Mouse (Mus musculus): ENCODE results near the gene Trim66. TPM values are rescaled to one million over a fixed set of nuclear protein-coding genes. Genes with fewer than 3 reads are reported as not detected.

Gene Trim66
- polyA plus RNA-seq, 1 experiment from 2014 or later = 0.01 TPM

DNA sequence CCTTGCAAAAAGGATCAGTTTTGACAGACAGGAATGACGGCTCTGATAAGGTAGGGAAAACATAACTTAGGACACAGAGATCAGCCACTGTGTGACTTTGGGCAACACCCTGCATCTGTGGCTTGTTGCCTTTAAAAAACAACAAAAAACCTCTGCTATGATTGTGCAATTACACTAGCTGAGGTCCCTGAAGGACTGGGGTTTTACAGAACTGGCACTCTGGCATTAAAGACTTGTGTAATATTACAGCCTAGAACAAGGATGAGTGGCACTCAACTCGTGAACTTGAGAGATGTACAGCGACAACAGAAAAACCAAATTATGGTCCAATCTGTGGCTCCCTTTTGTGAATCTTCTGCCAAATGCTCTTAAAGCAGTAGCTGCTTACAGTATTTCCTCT, 16.8 kb upstream of the Trim66 start:
- Histone ChIP-seq H3K27ac (ENCODE audit: low read length) (peak overlapping the region; percentile 40; the same call in 1 of the 2 replicates), H3K9me3 (ENCODE audit: control insufficient read depth, low read length) (no peaks in the 10 kb centered on the region), H3K4me2 (ENCODE audit: low read depth, low read length) (no peak overlapping the region), H3K9ac (ENCODE audit: low read depth, low read length) (no peak overlapping the region), H3K27me3 (replicated peaks; ENCODE audit: control insufficient read depth, insufficient read depth, low read length) (no peaks in the 10 kb centered on the region), H3K4me1 (ENCODE audit: control insufficient read depth, insufficient read depth, low read length) (peaks cover 16% of the 10 kb centered on the region), H3K36me3 (ENCODE audit: control insufficient read depth, insufficient read depth, low read length) (peaks cover 22% of the 10 kb centered on the region), H3K4me3 (ENCODE audit: low read length) (no peak overlapping the region)
- ATAC-seq = no peak
- 71% methylated on average over 3 of the region's 3 CpGs for WGBS

DNA sequence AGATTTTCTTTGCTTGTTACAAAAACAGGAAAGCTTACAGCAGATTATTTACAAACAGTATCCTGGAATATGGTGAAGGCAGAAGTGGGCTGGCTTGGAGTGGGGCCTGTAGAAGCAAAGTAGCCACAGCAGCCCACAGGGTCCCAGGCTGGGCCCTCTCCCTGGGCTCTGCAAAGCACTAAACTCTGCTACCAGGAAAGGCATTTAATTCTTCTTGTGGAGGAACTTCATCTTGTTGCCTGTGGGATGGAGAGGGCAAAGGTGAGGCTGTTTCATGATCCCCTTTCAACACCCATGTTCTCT, 16.5 kb upstream of the Trim66 start:
- Histone ChIP-seq H3K4me3 (ENCODE audit: low read length) (no peak overlapping the region), H3K4me2 (ENCODE audit: low read depth, low read length) (no peak overlapping the region), H3K9ac (ENCODE audit: low read depth, low read length) (no peak overlapping the region; the same call in 1 of the 2 replicates), H3K4me1 (ENCODE audit: control insufficient read depth, insufficient read depth, low read length) (peaks cover 16% of the 10 kb centered on the region), H3K36me3 (ENCODE audit: control insufficient read depth, insufficient read depth, low read length) (peaks cover 22% of the 10 kb centered on the region), H3K27ac (ENCODE audit: low read length) (peak overlapping the region; percentile 40; the same call in 1 of the 2 replicates), H3K27me3 (replicated peaks; ENCODE audit: control insufficient read depth, insufficient read depth, low read length) (no peaks in the 10 kb centered on the region), H3K9me3 (ENCODE audit: control insufficient read depth, low read length) (no peaks in the 10 kb centered on the region)
- ATAC-seq = peak; percentile 9; the same call in 1 of the 2 replicates

DNA sequence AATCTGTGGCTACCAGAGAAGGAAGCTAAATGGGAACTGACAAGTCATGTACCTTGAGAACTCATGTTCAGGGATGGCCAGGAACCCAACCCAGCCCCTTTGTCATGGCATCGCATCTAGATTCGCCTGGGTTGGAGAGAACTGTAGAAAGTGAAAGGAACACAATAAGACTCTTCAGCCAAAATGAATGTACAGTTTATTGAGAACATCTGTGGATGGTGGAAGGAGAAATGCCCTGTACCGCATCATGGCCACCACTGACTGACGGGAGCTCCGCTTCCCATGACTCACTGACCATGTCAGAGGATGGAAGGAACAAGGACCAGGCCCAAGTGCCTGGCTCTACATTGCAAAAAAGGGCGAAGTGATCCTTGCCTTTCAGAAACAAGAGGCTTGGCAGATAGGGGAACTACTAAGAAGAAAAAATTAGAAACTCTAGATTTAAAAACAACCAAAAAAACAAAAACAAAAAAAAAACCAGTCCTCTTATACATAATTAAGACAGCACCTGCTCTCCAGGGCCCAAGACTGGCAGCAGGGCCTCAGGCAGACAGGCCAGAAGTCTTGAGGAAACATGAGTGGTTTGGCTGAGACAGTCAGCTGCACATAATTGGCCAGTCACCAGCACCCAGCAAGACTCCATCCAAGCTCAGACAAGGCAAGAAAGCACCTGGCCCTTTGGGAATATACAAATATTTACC, 16.0 kb upstream of the Trim66 start:
- H3K4me1 ChIP-seq (ENCODE audit: control insufficient read depth, insufficient read depth, low read length) = peaks cover 16% of the 10 kb centered on the region
- WGBS = 70% methylated on average over 6 of the region's 6 CpGs
- H3K9ac ChIP-seq (ENCODE audit: low read depth, low read length) = no peak overlapping the region; the same call in 1 of the 2 replicates
- H3K9me3 ChIP-seq (ENCODE audit: control insufficient read depth, low read length) = no peaks in the 10 kb centered on the region
- H3K27ac ChIP-seq (ENCODE audit: low read length) = no peak overlapping the region
- no peaks in the 10 kb centered on the region for H3K27me3 ChIP-seq (replicated peaks; ENCODE audit: control insufficient read depth, insufficient read depth, low read length)
- H3K36me3 ChIP-seq (ENCODE audit: control insufficient read depth, insufficient read depth, low read length) = peaks cover 22% of the 10 kb centered on the region
- H3K4me2 ChIP-seq (ENCODE audit: low read depth, low read length) = no peak overlapping the region
- ATAC-seq = no peak
- H3K4me3 ChIP-seq (ENCODE audit: low read length) = no peak overlapping the region

DNA sequence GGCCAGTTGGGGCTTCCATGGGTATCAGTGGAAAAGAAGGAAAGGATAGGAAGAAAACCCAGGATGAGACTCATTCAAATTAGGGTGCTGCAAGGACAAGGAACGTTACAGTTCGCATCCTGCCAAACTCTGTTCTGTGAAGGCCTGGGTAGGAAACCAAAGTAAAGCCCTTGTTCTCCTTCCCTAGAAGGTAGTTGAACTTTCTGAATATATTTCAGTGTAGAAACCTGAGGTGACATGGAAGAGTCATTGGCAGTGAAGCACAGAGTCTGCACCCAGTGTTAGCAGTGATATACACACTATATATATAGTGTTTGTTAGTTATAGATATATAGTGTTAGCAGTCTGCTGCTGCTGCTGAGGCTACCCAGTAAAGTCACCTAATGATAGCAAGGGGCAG, 15.4 kb upstream of the Trim66 start:
- no peak for ATAC-seq
- peak overlapping the region; percentile 25; the same call in 1 of the 2 replicates for H3K27ac ChIP-seq (ENCODE audit: low read length)

DNA sequence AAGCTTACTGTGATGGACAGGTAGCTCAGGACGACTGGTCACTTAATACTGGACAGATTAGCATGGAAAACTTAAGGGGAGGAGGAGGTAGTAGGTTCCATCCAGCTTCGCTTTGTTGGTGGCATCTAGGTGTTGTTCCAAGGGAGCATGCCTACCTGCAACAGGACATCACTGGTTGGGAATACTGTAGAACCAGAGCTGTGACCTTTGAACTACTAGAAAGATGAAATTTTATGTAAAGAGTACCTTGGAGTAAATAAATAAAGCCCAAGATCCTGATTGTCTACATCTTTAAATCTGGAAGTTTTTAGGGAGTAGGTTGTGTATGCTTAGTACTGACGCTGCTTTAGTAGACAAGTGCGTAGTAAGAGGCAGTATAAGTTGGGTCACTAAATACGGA, 14.2 kb upstream of the Trim66 start:
- Histone ChIP-seq H3K4me1 (ENCODE audit: control insufficient read depth, insufficient read depth, low read length) (peaks cover 22% of the 10 kb centered on the region), H3K4me3 (ENCODE audit: low read length) (no peak overlapping the region), H3K27me3 (replicated peaks; ENCODE audit: control insufficient read depth, insufficient read depth, low read length) (no peaks in the 10 kb centered on the region), H3K27ac (ENCODE audit: low read length) (no peak overlapping the region), H3K9ac (ENCODE audit: low read depth, low read length) (0 out of 2 replicates have a peak overlapping the region, but pooled peaks have one; percentile 14), H3K4me2 (ENCODE audit: low read depth, low read length) (0 out of 2 replicates have a peak overlapping the region, but pooled peaks have one; percentile 9), H3K9me3 (ENCODE audit: control insufficient read depth, low read length) (no peaks in the 10 kb centered on the region), H3K36me3 (ENCODE audit: control insufficient read depth, insufficient read depth, low read length) (peaks cover 22% of the 10 kb centered on the region)
- 71% methylated on average over 5 of the region's 5 CpGs for WGBS
- no peak for ATAC-seq

More for the DNA sequence above, 15.4 kb upstream of the Trim66 start:
- WGBS = 71% methylated on average over 2 of the region's 2 CpGs
- no peak overlapping the region for H3K4me2 ChIP-seq (ENCODE audit: low read depth, low read length)
- H3K9me3 ChIP-seq (ENCODE audit: control insufficient read depth, low read length) = no peaks in the 10 kb centered on the region
- H3K4me1 ChIP-seq (ENCODE audit: control insufficient read depth, insufficient read depth, low read length) = peaks cover 16% of the 10 kb centered on the region
- H3K4me3 ChIP-seq (ENCODE audit: low read length) = no peak overlapping the region
- H3K27me3 ChIP-seq (replicated peaks; ENCODE audit: control insufficient read depth, insufficient read depth, low read length) = no peaks in the 10 kb centered on the region
- H3K9ac ChIP-seq (ENCODE audit: low read depth, low read length) = no peak overlapping the region
- peaks cover 22% of the 10 kb centered on the region for H3K36me3 ChIP-seq (ENCODE audit: control insufficient read depth, insufficient read depth, low read length)

DNA sequence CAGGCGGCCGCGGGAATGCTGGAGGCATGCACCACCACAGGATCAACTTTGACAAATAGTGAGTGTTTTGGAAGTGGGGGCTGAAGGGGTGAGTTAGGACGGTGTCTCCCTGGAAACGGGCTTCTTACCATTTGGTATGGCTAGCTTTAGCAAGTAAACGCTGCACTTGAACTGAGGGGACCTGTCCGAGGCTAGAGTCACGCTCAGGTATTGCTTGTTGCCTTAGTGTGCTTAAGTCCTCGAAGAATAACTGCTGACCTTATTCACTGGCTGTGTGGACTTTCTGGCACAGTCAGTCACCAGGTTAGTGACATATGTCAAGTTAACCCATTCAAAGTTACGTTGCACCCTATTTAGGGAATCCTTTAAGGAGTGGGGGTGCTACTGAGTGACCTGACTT, 12.0 kb upstream of the Trim66 start:
- Histone ChIP-seq H3K27ac (ENCODE audit: low read length) (peak overlapping the region; percentile 89), H3K4me2 (ENCODE audit: low read depth, low read length) (peak overlapping the region; percentile 90), H3K27me3 (replicated peaks; ENCODE audit: control insufficient read depth, insufficient read depth, low read length) (no peaks in the 10 kb centered on the region), H3K9me3 (ENCODE audit: control insufficient read depth, low read length) (no peaks in the 10 kb centered on the region), H3K9ac (ENCODE audit: low read depth, low read length) (peak overlapping the region; percentile 99), H3K36me3 (ENCODE audit: control insufficient read depth, insufficient read depth, low read length) (peaks cover 18% of the 10 kb centered on the region), H3K4me1 (ENCODE audit: control insufficient read depth, insufficient read depth, low read length) (peaks cover 22% of the 10 kb centered on the region), H3K4me3 (ENCODE audit: low read length) (peak overlapping the region; percentile 96)
- no peak for ATAC-seq
- 3% methylated on average over 10 of the region's 10 CpGs for WGBS

DNA sequence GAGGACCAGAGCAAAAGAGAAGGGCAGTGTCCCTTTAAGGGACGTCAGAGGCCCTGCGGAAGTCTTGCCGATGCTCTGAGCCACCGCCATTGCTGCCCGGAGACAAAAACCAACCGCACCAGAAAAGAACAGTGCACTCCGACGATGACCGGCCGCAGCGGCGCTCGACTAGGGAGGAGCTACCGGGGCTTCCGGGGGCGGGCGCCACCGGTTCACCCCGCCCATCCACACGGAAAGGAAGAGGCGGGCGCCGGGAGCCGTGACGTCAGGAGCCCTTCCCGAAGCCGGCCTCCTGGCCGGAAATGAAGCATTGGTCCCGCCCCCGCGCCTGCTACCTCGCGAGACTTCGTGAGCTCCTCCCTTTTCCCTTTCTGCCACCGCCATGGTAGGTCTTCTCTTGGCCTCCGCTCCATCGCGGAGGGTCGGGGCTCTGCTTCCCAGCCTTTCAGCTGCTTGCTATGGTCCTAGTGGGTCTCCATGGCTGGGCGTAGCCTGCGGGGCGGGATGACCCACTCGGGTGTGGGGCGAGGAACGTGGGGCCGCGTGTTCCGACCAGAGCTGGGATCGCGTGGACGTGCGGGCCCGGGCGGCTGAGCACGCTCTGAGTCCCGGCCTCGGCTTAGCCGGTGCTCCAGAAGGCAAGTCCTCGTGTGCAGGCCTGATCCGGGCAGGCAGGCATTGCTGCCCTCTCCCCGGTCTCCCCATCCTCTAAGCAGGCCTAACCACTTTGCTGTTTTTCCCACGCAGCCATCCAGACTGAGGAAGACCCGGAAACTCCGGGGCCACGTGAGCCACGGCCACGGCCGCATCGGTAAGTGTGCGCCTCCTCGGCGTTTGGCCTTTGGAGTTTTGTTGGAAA, 11.1 kb upstream of the Trim66 start, which contains the start of gene Rpl27a:
Gene Rpl27a (plus strand): TSS at position 310 of the 859 bp plus-strand sequence.
- peaks cover 12% of the 10 kb centered on the region for H3K36me3 ChIP-seq (ENCODE audit: control insufficient read depth, insufficient read depth, low read length)
- peak within 1 kb of the TSS; percentile 97 for H3K27ac ChIP-seq (ENCODE audit: low read length)
- peak within 1 kb of the TSS; percentile 90 for H3K4me2 ChIP-seq (ENCODE audit: low read depth, low read length)
- no peaks in the 10 kb centered on the region for H3K9me3 ChIP-seq (ENCODE audit: control insufficient read depth, low read length)
- H3K4me1 ChIP-seq (ENCODE audit: control insufficient read depth, insufficient read depth, low read length) = peaks cover 22% of the 10 kb centered on the region
- under 1% methylated on average over 72 of the region's 72 CpGs for WGBS
- peak within 1 kb of the TSS; percentile 99 for H3K9ac ChIP-seq (ENCODE audit: low read depth, low read length)
- peak; percentile 93 for ATAC-seq
- peak within 1 kb of the TSS; percentile 96 for H3K4me3 ChIP-seq (ENCODE audit: low read length)
- no peaks in the 10 kb centered on the region for H3K27me3 ChIP-seq (replicated peaks; ENCODE audit: control insufficient read depth, insufficient read depth, low read length)

DNA sequence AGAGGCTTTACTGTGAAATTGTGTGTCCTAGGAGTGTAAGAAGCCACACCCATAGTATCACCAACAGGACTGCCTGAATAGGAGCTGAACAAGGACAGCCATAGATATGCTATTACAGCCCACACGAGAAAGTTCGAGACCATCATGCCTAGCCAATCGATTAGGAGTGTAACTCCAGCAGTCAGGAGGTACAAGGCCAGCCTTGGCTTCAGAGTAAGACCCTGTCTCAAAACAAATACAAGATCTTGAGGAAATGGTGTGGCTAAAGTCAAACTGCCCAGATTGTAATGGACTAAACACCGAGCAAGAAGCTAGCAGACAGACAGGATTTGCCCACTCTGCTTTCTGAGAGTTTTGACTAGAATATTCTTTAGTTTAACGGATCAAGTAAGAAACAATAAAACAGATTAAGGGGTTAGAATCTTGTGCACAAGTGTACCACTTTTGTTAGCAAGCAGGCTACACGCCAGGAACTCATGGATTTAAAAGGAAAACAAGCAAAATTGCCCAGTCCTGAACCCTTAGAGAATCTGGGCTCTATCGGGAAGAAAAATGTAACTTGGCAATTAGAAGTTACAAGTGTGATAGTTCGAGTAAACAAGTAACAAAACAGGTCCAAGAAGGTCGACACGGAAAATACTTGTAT, 10.2 kb upstream of the Trim66 start:
- Histone ChIP-seq H3K4me3 (ENCODE audit: low read length) (peak overlapping the region; percentile 96), H3K27ac (ENCODE audit: low read length) (peak overlapping the region; percentile 97), H3K9ac (ENCODE audit: low read depth, low read length) (peak overlapping the region; percentile 69), H3K4me1 (ENCODE audit: control insufficient read depth, insufficient read depth, low read length) (peaks cover 22% of the 10 kb centered on the region), H3K4me2 (ENCODE audit: low read depth, low read length) (peak overlapping the region; percentile 67), H3K27me3 (replicated peaks; ENCODE audit: control insufficient read depth, insufficient read depth, low read length) (no peaks in the 10 kb centered on the region), H3K9me3 (ENCODE audit: control insufficient read depth, low read length) (no peaks in the 10 kb centered on the region), H3K36me3 (ENCODE audit: control insufficient read depth, insufficient read depth, low read length) (peaks cover 8% of the 10 kb centered on the region)
- peak; percentile 18 for ATAC-seq
- 11% methylated on average over 10 of the region's 10 CpGs for WGBS

DNA sequence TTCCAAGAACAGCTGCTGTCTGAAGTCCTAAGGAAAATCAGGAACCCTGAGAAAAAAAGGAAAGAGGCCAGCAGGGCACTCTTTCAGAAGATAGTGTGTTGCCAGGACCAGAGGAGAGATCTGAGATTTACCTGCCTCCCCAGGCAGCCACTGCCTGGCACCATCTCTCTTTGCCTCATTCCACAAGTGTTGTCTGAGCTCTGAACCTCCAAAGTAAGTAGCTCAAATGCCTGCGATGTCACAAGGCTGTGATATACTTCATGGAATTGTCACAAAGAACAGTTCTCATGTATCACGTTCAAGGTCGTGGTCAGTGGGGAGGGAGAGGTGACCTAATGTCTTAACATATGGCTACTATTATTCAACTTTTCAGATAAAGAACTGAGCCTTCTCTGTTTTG, 8.6 kb upstream of the Trim66 start:
- Histone ChIP-seq H3K4me2 (ENCODE audit: low read depth, low read length) (no peak overlapping the region), H3K36me3 (ENCODE audit: control insufficient read depth, insufficient read depth, low read length) (peaks cover 3% of the 10 kb centered on the region; the same call in 1 of the 2 replicates), H3K4me3 (ENCODE audit: low read length) (no peak overlapping the region), H3K27ac (ENCODE audit: low read length) (no peak overlapping the region), H3K4me1 (ENCODE audit: control insufficient read depth, insufficient read depth, low read length) (peaks cover 19% of the 10 kb centered on the region), H3K27me3 (replicated peaks; ENCODE audit: control insufficient read depth, insufficient read depth, low read length) (no peaks in the 10 kb centered on the region), H3K9me3 (ENCODE audit: control insufficient read depth, low read length) (no peaks in the 10 kb centered on the region), H3K9ac (ENCODE audit: low read depth, low read length) (no peak overlapping the region)
- 82% methylated on average over 3 of the region's 3 CpGs for WGBS
- no peak for ATAC-seq

All from intestine, embryonic 16.5 days (tissue).